Mouse (Mus musculus) kidney, adult 2 months (tissue): ENCODE measurements around the gene Gckr. TPM values are rescaled to one million over a fixed set of nuclear protein-coding genes. Genes with fewer than 3 reads are reported as not detected.

ENCODE experiments used
- DNase-seq: peaks from one replicate; pipeline ENCODE4 v3.0.0; 2021
- H3K27ac ChIP-seq: fragments of 200-500 bp; 2 replicates; pipeline ENCODE4 v1.5.1; 2012; ENCODE audit warnings: low read depth, low read length, control low read depth, inconsistent platforms; ENCODE audit not compliant: insufficient read depth
- H3K27me3 ChIP-seq: fragments of 200-500 bp; replicated peaks from 2 replicates; pipeline ENCODE4 v1.6.1; 2012; ENCODE audit warnings: mild to moderate bottlenecking, moderate library complexity, low read length, inconsistent platforms; ENCODE audit not compliant: control insufficient read depth, insufficient read depth
- H3K36me3 ChIP-seq: fragments of 200-500 bp; 2 replicates; pipeline ENCODE4 v1.6.1; 2012; ENCODE audit warnings: mild to moderate bottlenecking, moderate library complexity, low read length, inconsistent platforms; ENCODE audit not compliant: control insufficient read depth, insufficient read depth
- H3K4me1 ChIP-seq: fragments of 200-500 bp; 2 replicates; pipeline ENCODE4 v1.6.1; 2011; ENCODE audit warnings: low read length; ENCODE audit not compliant: control insufficient read depth, insufficient read depth
- H3K4me3 ChIP-seq: fragments of 200-500 bp; 2 replicates; pipeline ENCODE4 v1.5.1; 2011; ENCODE audit warnings: mild to moderate bottlenecking, low read depth, low read length, control low read depth; ENCODE audit not compliant: insufficient read depth
- CTCF ChIP-seq: fragments of 200-500 bp; conservative IDR thresholded peaks from 2 replicates; pipeline ENCODE4 v1.5.1; 2011; ENCODE audit warnings: low read depth, mild to moderate bottlenecking, control low read depth, low read length, moderate library complexity, mixed read lengths; ENCODE audit not compliant: insufficient read depth, insufficient read length
- POLR2A ChIP-seq: fragments of 200-500 bp; IDR thresholded peaks from one replicate; pipeline ENCODE4 v1.6.1; 2011; ENCODE audit warnings: low read depth, low read length, control low read depth
- WGBS: fragments of 180-500 bp; shearing (Covaris S2); methylation state at CpG from one replicate; pipeline ENCODE4 v1.1.7; 2018; 5-methylcytosine and 5-hydroxymethylcytosine counted together
- polyA plus RNA-seq: library from polyadenylated mRNA; depleted of rRNA; stranded (reverse); fragments of >200 nt; gene quantifications from 2 replicates; pipeline ENCODE4 v1.2.3, GENCODE M21; 2012; rRNA removed

Gene Gckr
- polyA plus RNA-seq: 0.09 and 0.38 TPM in 2 replicates

- TF ChIP-seq CTCF (no peak), POLR2A (no peak)
- Histone ChIP-seq H3K4me1 (no peaks in the 10 kb centered on the region), H3K36me3 (no peaks in the 10 kb centered on the region), H3K4me3 (no peak within 1 kb of the TSS), H3K27ac (no peak within 1 kb of the TSS), H3K27me3 (no peaks in the 10 kb centered on the region)
- WGBS: 80% methylated on average over 13 of the region's 13 CpGs
- no peak for DNase-seq
Observed at GRCm38 (mm10) chr5:31297047-31297757, at the start of gene Gckr. Gene Gckr, plus strand, starts transcription at chr5:31297443.

- H3K27me3 ChIP-seq: no peaks in the 10 kb centered on the region
- 69% methylated on average over 4 of the region's 4 CpGs for WGBS
- H3K4me3 ChIP-seq: no peak overlapping the region
- no peak for DNase-seq
- H3K27ac ChIP-seq: no peak overlapping the region
- TF ChIP-seq POLR2A (no peak), CTCF (no peak)
- H3K36me3 ChIP-seq: peaks cover 11% of the 10 kb centered on the region
- 0 out of 2 replicates have a peak, but pooled peaks cover 5% of the 10 kb centered on the region for H3K4me1 ChIP-seq
Observed at GRCm38 (mm10) chr5:31250716-31251115, 46.5 kb upstream of the Gckr start.

- H3K27ac ChIP-seq: peak within 1 kb of the TSS; percentile 56; the same call in 1 of the 2 replicates
- peak within 1 kb of the TSS; percentile 71 for H3K4me3 ChIP-seq
- H3K27me3 ChIP-seq: no peaks in the 10 kb centered on the region
- WGBS: 26% methylated on average over 47 of the region's 47 CpGs
- 0 out of 2 replicates have a peak, but pooled peaks cover 5% of the 10 kb centered on the region for H3K4me1 ChIP-seq
- DNase-seq: peak; percentile 83
- peaks cover 13% of the 10 kb centered on the region for H3K36me3 ChIP-seq
- TF ChIP-seq POLR2A: no peak
Observed at GRCm38 (mm10) chr5:31251541-31252101, 45.6 kb upstream of the Gckr start, which contains the start of gene Krtcap3. Gene Krtcap3, plus strand, starts transcription at chr5:31251691.

- Histone ChIP-seq H3K27ac (peak overlapping the region; percentile 56; the same call in 1 of the 2 replicates), H3K4me1 (0 out of 2 replicates have a peak, but pooled peaks cover 5% of the 10 kb centered on the region), H3K36me3 (peaks cover 13% of the 10 kb centered on the region), H3K4me3 (peak overlapping the region; percentile 71), H3K27me3 (no peaks in the 10 kb centered on the region)
- no peak for TF ChIP-seq CTCF
- no peak for TF ChIP-seq POLR2A
- DNase-seq: no peak
- 68% methylated on average over 10 of the region's 10 CpGs for WGBS
Observed at GRCm38 (mm10) chr5:31252151-31252550, 45.1 kb upstream of the Gckr start.

- 85% methylated on average over 16 of the region's 16 CpGs for WGBS
- Histone ChIP-seq H3K4me3 (no peak overlapping the region), H3K27me3 (no peaks in the 10 kb centered on the region), H3K27ac (no peak overlapping the region), H3K36me3 (peaks cover 13% of the 10 kb centered on the region), H3K4me1 (0 out of 2 replicates have a peak, but pooled peaks cover 5% of the 10 kb centered on the region)
- no peak for DNase-seq
- TF ChIP-seq CTCF (no peak), POLR2A (no peak)
Observed at GRCm38 (mm10) chr5:31252795-31253545, 44.3 kb upstream of the Gckr start.

- H3K27me3 ChIP-seq: no peaks in the 10 kb centered on the region
- 0 out of 2 replicates have a peak, but pooled peaks cover 5% of the 10 kb centered on the region for H3K4me1 ChIP-seq
- 86% methylated on average over 8 of the region's 8 CpGs for WGBS
- peaks cover 11% of the 10 kb centered on the region for H3K36me3 ChIP-seq
- TF ChIP-seq CTCF (no peak), POLR2A (no peak)
- peak overlapping the region; percentile 49 for H3K27ac ChIP-seq
- DNase-seq: no peak
- H3K4me3 ChIP-seq: no peak overlapping the region
Observed at GRCm38 (mm10) chr5:31253806-31254205, 43.4 kb upstream of the Gckr start.

GRCm38 (mm10) chr5:31254452-31254851, 42.8 kb upstream of the Gckr start:
- 62% methylated on average over 7 of the region's 7 CpGs for WGBS
- TF ChIP-seq CTCF (no peak), POLR2A (no peak)
- no peaks in the 10 kb centered on the region for H3K27me3 ChIP-seq
- DNase-seq: peak; percentile 70
- no peak overlapping the region for H3K4me3 ChIP-seq
- 0 out of 2 replicates have a peak, but pooled peaks cover 5% of the 10 kb centered on the region for H3K4me1 ChIP-seq
- H3K27ac ChIP-seq: peak overlapping the region; percentile 49; the same call in 1 of the 2 replicates
- peaks cover 10% of the 10 kb centered on the region for H3K36me3 ChIP-seq
